Mouse (Mus musculus) gastrocnemius, postnatal 14 days (tissue): ENCODE results near the gene Snrpb. TPM values are rescaled to one million over a fixed set of nuclear protein-coding genes. Genes with fewer than 3 reads are reported as not detected.

Source experiments
- DNase-seq: peaks from one replicate; pipeline ENCODE4 v3.0.0; 2021; ENCODE audit warnings: mixed read lengths
- intact Hi-C: fragments of 180-260 bp; cut with DNase I; formaldehyde crosslinking; loops from one replicate; pipeline ENCODE4 v1.15.1; 2025; ENCODE audit warnings: low total_unique reads
- total RNA-seq, 2 experiments: library from RNA; stranded (reverse); gene quantifications; 2 replicates each; pipeline ENCODE4 v1.2.3; 2021

The Snrpb gene
- total RNA-seq, 2 experiments from 2014 or later, result 122 to 127 TPM

DNA sequence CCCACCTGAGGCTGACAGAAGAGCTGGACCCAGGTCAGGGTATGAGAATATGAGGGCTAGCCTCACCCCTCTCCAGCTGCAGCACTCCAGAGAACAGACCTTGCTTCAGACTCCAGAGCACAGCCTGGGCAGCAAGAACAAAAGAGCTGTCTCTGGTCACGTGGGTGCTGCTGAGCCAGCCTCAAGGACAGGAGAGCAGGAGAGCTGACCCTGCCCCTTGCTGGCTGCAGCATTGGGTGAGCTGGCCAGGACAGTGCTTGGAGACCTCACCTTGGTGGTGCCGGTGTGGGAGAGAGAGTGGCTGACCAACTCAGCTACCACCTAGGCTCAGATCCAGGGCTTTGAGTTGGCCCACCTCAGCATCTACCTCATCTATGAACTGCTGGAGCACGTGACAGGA, 24.0 kb downstream of the Snrpb start:
- intact Hi-C loops, result no loop called here

DNA sequence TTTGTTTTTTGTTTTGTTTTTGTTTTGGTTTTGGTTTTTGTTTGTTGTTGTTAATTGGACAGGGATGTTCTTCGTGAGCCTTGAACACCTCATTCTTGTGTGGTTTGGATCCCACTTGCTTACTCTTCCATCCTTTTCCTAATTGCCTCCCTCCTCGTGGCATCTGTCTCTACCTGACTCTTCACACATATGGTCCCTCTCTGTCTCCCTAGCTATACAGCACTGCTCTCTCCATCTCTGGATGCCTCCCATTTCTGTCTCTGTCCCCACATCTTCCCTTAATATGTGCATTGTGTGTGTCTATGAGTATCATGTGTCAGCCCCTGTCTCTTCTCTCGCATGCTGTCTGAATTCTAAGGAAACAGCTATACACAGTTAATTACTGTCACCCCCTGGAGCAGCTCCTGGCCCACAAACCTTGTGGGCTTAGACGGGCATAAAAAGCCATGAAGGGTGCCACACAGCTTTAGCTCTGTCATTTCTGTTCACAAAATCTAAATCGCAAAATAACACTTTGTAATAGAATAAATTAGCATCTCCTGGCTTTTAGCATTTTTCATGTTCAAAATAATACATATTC, 33.0 kb downstream of the Snrpb start:
- DNase-seq, result no peak
- intact Hi-C loops, result no loop called here

More for the DNA sequence above, 24.0 kb downstream of the Snrpb start:
- DNase-seq, result no peak

DNA sequence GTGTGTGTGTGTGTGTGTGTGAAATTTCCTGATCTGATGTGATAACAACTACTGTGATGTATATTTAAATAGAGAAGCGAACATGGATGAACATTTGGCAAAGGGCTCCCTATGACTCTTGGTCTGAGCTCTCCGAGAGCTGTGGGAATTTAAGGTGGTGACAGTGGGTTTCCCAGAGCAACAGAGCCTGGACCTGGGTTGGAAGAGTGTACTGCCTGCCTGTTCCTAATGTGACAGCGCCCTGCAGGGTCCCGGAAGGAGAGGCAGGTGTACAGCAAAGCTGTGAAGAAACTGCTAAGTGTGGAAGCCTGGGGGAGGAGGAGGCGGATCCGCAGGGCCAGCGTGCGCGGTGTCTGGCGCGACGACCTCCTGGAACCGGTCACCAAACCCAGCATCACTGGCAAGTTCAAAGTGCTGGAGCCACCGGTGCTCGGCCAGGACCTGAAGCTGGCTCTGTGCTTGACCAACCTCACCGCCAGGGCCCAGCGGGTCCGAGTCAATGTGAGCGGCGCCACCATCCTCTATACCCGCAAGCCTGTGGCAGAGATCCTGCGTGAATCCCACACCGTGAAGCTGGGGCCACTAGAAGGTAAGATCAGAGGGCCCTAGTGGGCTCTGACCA, 34.4 kb downstream of the Snrpb start:
- intact Hi-C loops, result no loop called here
- no peak for DNase-seq

- intact Hi-C loops, result no loop called here
- DNase-seq, result no peak
These were observed 36.2 kb downstream of the Snrpb start for GRCm38 (mm10) chr2:130143011-130143410.

DNA sequence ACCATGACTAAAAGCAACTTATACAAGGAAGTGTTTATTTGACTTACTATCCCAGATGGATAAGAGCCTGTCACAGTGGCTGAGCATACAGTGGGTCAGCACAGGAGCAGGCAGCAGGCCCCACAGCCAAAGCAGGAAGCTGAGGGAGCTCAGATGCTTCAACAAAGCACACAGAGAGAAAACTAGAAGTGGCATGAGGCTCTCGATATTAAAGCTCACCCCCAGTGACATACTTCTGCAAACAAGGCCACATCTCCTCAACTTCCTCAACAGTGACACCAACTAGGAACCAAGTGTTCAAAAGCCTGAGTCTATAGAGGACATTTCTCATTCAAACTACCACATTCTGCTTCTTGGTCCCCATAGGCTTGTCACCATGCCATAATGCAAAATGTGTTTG, 49.5 kb downstream of the Snrpb start:
- DNase-seq, result no peak
- intact Hi-C loops, result no loop called here

DNA sequence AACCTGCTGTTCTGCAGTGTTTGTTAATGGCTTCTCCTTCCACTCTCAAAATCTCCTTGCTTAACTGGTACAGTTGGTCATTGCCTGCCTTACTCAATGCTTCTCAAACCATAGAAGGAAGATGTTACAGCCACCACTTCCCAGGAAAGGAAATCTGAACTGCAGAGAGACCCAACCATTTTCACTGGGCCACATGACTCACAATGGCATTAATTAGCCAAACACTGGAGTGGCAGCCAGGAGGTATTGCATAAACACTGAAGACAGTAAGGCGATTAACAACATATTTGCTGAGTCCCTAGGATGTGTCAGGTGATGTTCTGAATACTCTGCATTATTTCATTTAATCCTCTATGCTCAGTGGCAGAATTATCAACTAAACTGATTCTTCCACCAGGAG, 53.1 kb downstream of the Snrpb start:
- DNase-seq, result no peak
- intact Hi-C loops, result no loop called here

GRCm38 (mm10) chr2:130125279-130126059, 53.7 kb downstream of the Snrpb start:
- intact Hi-C loops, result no loop called here
- DNase-seq, result no peak

Other genes with a start within 250 kb of the Snrpb start
- under 1 TPM in 1 of 2 experiments, not detected in 1; 0.04 TPM for gene Tgm3, start 167.1 kb downstream of the Snrpb start, total RNA-seq
- gene Tgm6, start 67.0 kb downstream of the Snrpb start, total RNA-seq, result not detected
- not detected for gene Tmc2, start 15.8 kb upstream of the Snrpb start, total RNA-seq
- 10 to 100 TPM; 37.1 to 37.4 TPM for gene Nop56, start 95.0 kb upstream of the Snrpb start, total RNA-seq
- 100 to 1,000 TPM; 402 to 460 TPM for gene Idh3b, start 105.1 kb upstream of the Snrpb start, total RNA-seq
- gene Ebf4, start 115.8 kb upstream of the Snrpb start, total RNA-seq, result under 1 TPM; 0.66 to 0.73 TPM
- gene Cpxm1, start 218.2 kb upstream of the Snrpb start, total RNA-seq, result 10 to 100 TPM in 1 of 2 experiments, 1 to 10 TPM in 1; 7.6 to 10.2 TPM
- gene Gm28372, start 225.8 kb upstream of the Snrpb start, total RNA-seq, result not detected
- not detected for gene 1700020A23Rik, start 225.9 kb upstream of the Snrpb start, total RNA-seq
- not detected for gene Tmem239, start 227.1 kb upstream of the Snrpb start, total RNA-seq
- 10 to 100 TPM; 17.2 to 17.3 TPM for gene Vps16, start 244.9 kb upstream of the Snrpb start, total RNA-seq
- 1 to 10 TPM; 3.2 to 4.5 TPM for gene Pced1a, start 245.3 kb upstream of the Snrpb start, total RNA-seq